ENCODE assay signal across 8 mouse cellular contexts in genomic region chr13:6469446-6470227, GRCm38 (mm10).
DNase-seq lines count a peak whose midpoint lies in the region; ATAC-seq lines count a peak whose summit lies in the region.

No protein-coding gene starts in this region.

- H3K9ac ChIP-seq in heart, embryonic 13.5 days, result no peak overlapping the region
- no peak overlapping the region for H3K9ac ChIP-seq in kidney, embryonic 14.5 days (ENCODE audit: low read depth, low read length)
- H3K9ac ChIP-seq in lung, embryonic 15.5 days, result no peak overlapping the region

- peaks cover 27% of the 10 kb centered on the region for H3K4me1 ChIP-seq in heart, embryonic 13.5 days
- H3K4me1 ChIP-seq in kidney, embryonic 14.5 days (ENCODE audit: control insufficient read depth, insufficient read depth, low read length), result no peaks in the 10 kb centered on the region
- no peaks in the 10 kb centered on the region for H3K4me1 ChIP-seq in lung, embryonic 15.5 days

- no peak overlapping the region for H3K4me2 ChIP-seq in heart, embryonic 13.5 days
- H3K4me2 ChIP-seq in kidney, embryonic 14.5 days (replicated peaks; ENCODE audit: low read depth, low read length), result no peak overlapping the region
- no peak overlapping the region for H3K4me2 ChIP-seq in lung, embryonic 15.5 days

- peak; percentile 31; the same call in 1 of the 2 replicates for ATAC-seq in heart, embryonic 13.5 days (ENCODE audit: extremely low read depth, insufficient number of reproducible peaks, low FRiP score, low TSS enrichment)
- peak; percentile 76; the same call in 1 of the 2 replicates for ATAC-seq in kidney, embryonic 14.5 days (ENCODE audit: low FRiP score, low TSS enrichment)
- peak; percentile 67 for ATAC-seq in lung, embryonic 15.5 days (ENCODE audit: borderline replicate concordance, extremely low read depth, low FRiP score, low TSS enrichment)
- no peak for ATAC-seq in erythroid progenitor cell, adult 5-6 weeks (replicated peaks; ENCODE audit: low FRiP score, poor library complexity, severe bottlenecking)

- no peak overlapping the region for H3K4me3 ChIP-seq in heart, embryonic 13.5 days
- no peak overlapping the region for H3K4me3 ChIP-seq in kidney, embryonic 14.5 days (ENCODE audit: low read length)
- H3K4me3 ChIP-seq in lung, embryonic 15.5 days, result no peak overlapping the region

- H3K27ac ChIP-seq in heart, embryonic 13.5 days (replicated peaks), result 0 out of 2 replicates have a peak overlapping the region, but pooled peaks have one; percentile 5
- H3K27ac ChIP-seq in kidney, embryonic 14.5 days (ENCODE audit: low read depth, low read length), result no peak overlapping the region
- H3K27ac ChIP-seq in lung, embryonic 15.5 days, result no peak overlapping the region

- H3K9me3 ChIP-seq in heart, embryonic 13.5 days, result no peaks in the 10 kb centered on the region
- H3K9me3 ChIP-seq in kidney, embryonic 14.5 days (ENCODE audit: control insufficient read depth, low read length), result no peaks in the 10 kb centered on the region
- H3K9me3 ChIP-seq in lung, embryonic 15.5 days, result no peaks in the 10 kb centered on the region

- DNase-seq in 416B (ENCODE audit: low read depth) (peak; percentile 47), ZHBTc4 (ENCODE audit: low read depth, low spot score) (peak; percentile 68)
- DNase-seq in embryo, embryonic 9.5 days (ENCODE audit: extremely low spot score), result peak; percentile 17
- DNase-seq in retina, embryonic 14.5 days (ENCODE audit: low spot score), result peak; percentile 74

- H3K36me3 ChIP-seq in heart, embryonic 13.5 days, result no peaks in the 10 kb centered on the region
- no peaks in the 10 kb centered on the region for H3K36me3 ChIP-seq in kidney, embryonic 14.5 days (ENCODE audit: control insufficient read depth, insufficient read depth, low read length)
- no peaks in the 10 kb centered on the region for H3K36me3 ChIP-seq in lung, embryonic 15.5 days

- no peaks in the 10 kb centered on the region for H3K27me3 ChIP-seq in heart, embryonic 13.5 days (replicated peaks)
- H3K27me3 ChIP-seq in kidney, embryonic 14.5 days (ENCODE audit: control insufficient read depth, insufficient read depth, low read length), result no peaks in the 10 kb centered on the region
- no peaks in the 10 kb centered on the region for H3K27me3 ChIP-seq in lung, embryonic 15.5 days

- WGBS in heart, embryonic 13.5 days, result 55% methylated on average over 11 of the region's 11 CpGs
- WGBS in kidney, embryonic 14.5 days, result 57% methylated on average over 11 of the region's 11 CpGs
- 57% methylated on average over 11 of the region's 11 CpGs for WGBS in lung, embryonic 15.5 days

Comparison
In these comparisons a context has a peak if more than half of its experiments do, and no peak if none do; other contexts are left out.
1. DNase-seq: peak in every context shown above with its lines; median percentile 74 in retina, embryonic 14.5 days; 68 in ZHBTc4; 47 in 416B; 17 in embryo, embryonic 9.5 days.